ENCODE assay signal across 24 mouse cellular contexts in genomic region chr4:117521350-117521749, GRCm38 (mm10). TPM values are rescaled to one million over a fixed set of nuclear protein-coding genes. Genes with fewer than 3 reads are reported as not detected.
DNase-seq lines count a peak whose midpoint lies in the region; ATAC-seq and TF ChIP-seq lines count a peak whose summit lies in the region.
"Had no signal": no experiment of that assay in that cellular context is flagged by ENCODE, and none has a peak within 500 bp of the region (broad histone marks: within the 10 kb centered on the region; RNA-seq: fewer than 3 reads in every experiment).

No protein-coding gene starts in this region.

- no peaks in the 10 kb centered on the region for H3K36me3 ChIP-seq in kidney, adult 2 months (ENCODE audit: control insufficient read depth, insufficient read depth, low read length)
- no peaks in the 10 kb centered on the region for H3K36me3 ChIP-seq in CH12.LX (replicated peaks in 1 of 2; ENCODE audit: control insufficient read depth in 1 of 2, insufficient read depth in 1 of 2, low read length in 1 of 2)
- H3K36me3 ChIP-seq: heart, embryonic 15.5 days; hindbrain, embryonic 13.5 days; limb, embryonic 15.5 days; neural tube, embryonic 12.5 days had no signal

- no peak overlapping the region for H3K27ac ChIP-seq in kidney, adult 2 months (ENCODE audit: insufficient read depth, low read depth, low read length)
- no peak overlapping the region for H3K27ac ChIP-seq in CH12.LX (ENCODE audit: insufficient read depth, low read depth)
- H3K27ac ChIP-seq: forebrain, embryonic 13.5 days; heart, embryonic 15.5 days; hindbrain, embryonic 13.5 days; limb, embryonic 15.5 days; neural tube, embryonic 12.5 days had no signal

- WGBS in kidney, adult 2 months, result 56% methylated on average over 2 of the region's 2 CpGs

- H3K4me1 ChIP-seq in kidney, adult 2 months (ENCODE audit: control insufficient read depth, insufficient read depth, low read length), result no peaks in the 10 kb centered on the region
- H3K4me1 ChIP-seq in CH12.LX (ENCODE audit: control insufficient read depth in 1 of 2, insufficient read depth in 2 of 2), result no peaks in the 10 kb centered on the region
- H3K4me1 ChIP-seq: forebrain, embryonic 13.5 days; heart, embryonic 15.5 days; hindbrain, embryonic 13.5 days; limb, embryonic 15.5 days; neural tube, embryonic 12.5 days had no signal

- no peak overlapping the region for H3K9ac ChIP-seq in CH12.LX (ENCODE audit: insufficient read depth, low read depth)
- H3K9ac ChIP-seq: forebrain, embryonic 13.5 days; heart, embryonic 15.5 days; hindbrain, embryonic 13.5 days; limb, embryonic 15.5 days; neural tube, embryonic 12.5 days had no signal

- no peak overlapping the region for H3K4me2 ChIP-seq in CH12.LX (ENCODE audit: insufficient read depth, low read depth, poor library complexity, severe bottlenecking)
- H3K4me2 ChIP-seq: forebrain, embryonic 13.5 days; heart, embryonic 15.5 days; hindbrain, embryonic 13.5 days; limb, embryonic 15.5 days; neural tube, embryonic 12.5 days had no signal

- H3K9me3 ChIP-seq in CH12.LX (replicated peaks; ENCODE audit: low read length), result no peaks in the 10 kb centered on the region
- H3K9me3 ChIP-seq: forebrain, embryonic 13.5 days; heart, embryonic 15.5 days; hindbrain, embryonic 13.5 days; limb, embryonic 15.5 days; neural tube, embryonic 12.5 days had no signal

- dilution Hi-C loops in CH12.LX (cut with MboI; ENCODE audit: extremely low pct_ligation_motif_present, extremely low pct_unique_long_range_greater_than_20kb, low sequenced_read_pairs), result no loop called here

- TF ChIP-seq RAD21 in CH12.LX (IDR thresholded peaks at IDR 0.05; ENCODE audit: low read depth, low read length), result peak; percentile 47

- H3K4me3 ChIP-seq in kidney, adult 2 months (ENCODE audit: insufficient read depth, low read depth, low read length), result no peak overlapping the region
- H3K4me3 ChIP-seq in CH12.LX (replicated peaks in 1 of 3; ENCODE audit: low read depth in 2 of 3, low read length in 2 of 3, poor library complexity in 1 of 3), result no peak overlapping the region
- H3K4me3 ChIP-seq: forebrain, embryonic 13.5 days; heart, embryonic 15.5 days; hindbrain, embryonic 13.5 days; limb, embryonic 15.5 days; neural tube, embryonic 12.5 days had no signal

- no peaks in the 10 kb centered on the region for H3K27me3 ChIP-seq in kidney, adult 2 months (replicated peaks; ENCODE audit: control insufficient read depth, insufficient read depth, low read length)
- H3K27me3 ChIP-seq in CH12.LX (replicated peaks), result peaks cover 1% of the 10 kb centered on the region
- H3K27me3 ChIP-seq: limb, embryonic 15.5 days had no signal

- ATAC-seq in megakaryocyte progenitor cell, adult 5-6 weeks (replicated peaks; ENCODE audit: poor library complexity), result peak; percentile 76
- ATAC-seq: activated CD4-positive, CD25-positive, alpha-beta regulatory T cell, adult 4 months; CD4-positive, CD25-positive, alpha-beta regulatory T cell, adult 4 months; forebrain, embryonic 13.5 days had no signal

- 0 out of 2 replicates have a peak, but pooled peaks have one; percentile 15 for TF ChIP-seq CTCF in kidney, adult 2 months (conservative IDR thresholded peaks at IDR 0.05; ENCODE audit: insufficient read depth, insufficient read length, low read depth, low read length)
- TF ChIP-seq CTCF in CH12.LX (conservative IDR thresholded peaks at IDR 0.05 in 1 of 2, IDR thresholded peaks at IDR 0.05 in 1 of 2; ENCODE audit: low read depth in 2 of 2, low read length in 2 of 2), result peak; percentile 20 to 54; a peak in 2 of 4 replicates

- in situ Hi-C loops in CH12.LX (cut with MboI; ENCODE audit: low pct_ligation_motif_present, low pct_unique_long_range_greater_than_20kb, low sequenced_read_pairs), result loop anchor here (10.0 kb wide), 1 partner anchor 197 kb away; no protein-coding TSS in a partner anchor

- no peak for TF ChIP-seq POLR2A in kidney, adult 2 months (IDR thresholded peaks at IDR 0.05; ENCODE audit: low read depth, low read length)
- TF ChIP-seq POLR2A in CH12.LX (IDR thresholded peaks at IDR 0.05; ENCODE audit: low read depth, low read length), result no peak

- no peak for TF ChIP-seq EP300 in CH12.LX (IDR thresholded peaks at IDR 0.05; ENCODE audit: low read length)

- no peaks in the 10 kb centered on the region for H3K79me2 ChIP-seq in CH12.LX (replicated peaks; ENCODE audit: control insufficient read depth, extremely low read depth, insufficient read depth, poor library complexity, severe bottlenecking)

- no peak for DNase-seq in kidney, adult 2 months
- DNase-seq in kidney, adult 8-10 months, result no peak
- peak; percentile 79 for DNase-seq in 416B (ENCODE audit: low read depth)
- peak; percentile 37 for DNase-seq in CH12.LX (ENCODE audit: extremely low read depth)
- DNase-seq in cerebellum, postnatal 36 days, result no peak
- DNase-seq in urinary bladder, adult 18-20 months (ENCODE audit: low spot score in 2 of 2), result no peak
- DNase-seq: adrenal gland, adult 8-10 months; cerebellum, adult 2 months; heart, postnatal 36 days; kidney, adult 9 months; kidney, postnatal 25 days; left cerebral cortex, postnatal 4 days; lung, adult 18-20 months; lung, postnatal 14 days; midbrain, embryonic 14.5 days; right cerebral cortex, postnatal 14 days had no signal

TF ChIP-seq in CH12.LX, 34 proteins besides CTCF, POLR2A, EP300 and RAD21:
- TF ChIP-seq BHLHE40 (IDR thresholded peaks at IDR 0.05; ENCODE audit: low read depth, low read length) (no peak), SMC3 (IDR thresholded peaks at IDR 0.05; ENCODE audit: low read depth, low read length) (peak; percentile 56)

RNA-seq across cellular contexts. Expression of gene Rnf220, which starts 24.5 kb away (rescaled TPM):
- polyA plus RNA-seq in kidney, adult 2 months (2012; rRNA removed), result 69.9 and 70.7 TPM in 2 replicates
- total RNA-seq in CH12.LX (2012; rRNA removed) (78.7 and 86.8 TPM in 2 replicates), CH12.LX (2014; rRNA removed) (64.4 and 67.2 TPM in 2 replicates)
- polyA plus RNA-seq in CH12.LX (2012; ENCODE audit: insufficient read length, low read depth), result 117 and 122 TPM in 2 replicates
- 52.9 and 63.3 TPM in 2 replicates for total RNA-seq in megakaryocyte progenitor cell, adult 5-6 weeks (2015)
- 83.9 and 96.5 TPM in 2 replicates for total RNA-seq in megakaryocyte progenitor cell, adult 5-6 weeks (2017)

RNA-seq across cellular contexts. Expression of gene Eri3, which starts 28.8 kb away (rescaled TPM):
- polyA plus RNA-seq in kidney, adult 2 months (2012; rRNA removed), result 73.0 and 97.6 TPM in 2 replicates
- total RNA-seq in CH12.LX (2012; rRNA removed), result 31.6 and 38.0 TPM in 2 replicates
- 28.4 and 31.2 TPM in 2 replicates for total RNA-seq in CH12.LX (2014; rRNA removed)
- polyA plus RNA-seq in CH12.LX (2012; ENCODE audit: insufficient read length, low read depth), result 31.1 and 31.9 TPM in 2 replicates
- total RNA-seq in megakaryocyte progenitor cell, adult 5-6 weeks (2015), result 60.4 and 75.6 TPM in 2 replicates
- total RNA-seq in megakaryocyte progenitor cell, adult 5-6 weeks (2017), result 26.9 and 36.0 TPM in 2 replicates

Comparison
In these comparisons a context has a peak if more than half of its experiments do, and no peak if none do; other contexts are left out.
1. DNase-seq: peak in 416B (single experiment) and CH12.LX (single experiment); none in kidney, adult 2 months (single experiment), kidney, adult 8-10 months (0 of 2), cerebellum, postnatal 36 days (0 of 2) and urinary bladder, adult 18-20 months (0 of 2).